Mouse (Mus musculus): ENCODE data around the gene Bspry. TPM values are rescaled to one million over a fixed set of nuclear protein-coding genes. Genes with fewer than 3 reads are reported as not detected.

Bspry gene
- 0.13 TPM in 1 of 2 replicates, not detected in the other for polyA plus RNA-seq (2021; fragmentation: Nextera tagmentation)
- long read RNA-seq, experiment 1: 0 reads
- long read RNA-seq, experiment 2: 0 reads

DNA sequence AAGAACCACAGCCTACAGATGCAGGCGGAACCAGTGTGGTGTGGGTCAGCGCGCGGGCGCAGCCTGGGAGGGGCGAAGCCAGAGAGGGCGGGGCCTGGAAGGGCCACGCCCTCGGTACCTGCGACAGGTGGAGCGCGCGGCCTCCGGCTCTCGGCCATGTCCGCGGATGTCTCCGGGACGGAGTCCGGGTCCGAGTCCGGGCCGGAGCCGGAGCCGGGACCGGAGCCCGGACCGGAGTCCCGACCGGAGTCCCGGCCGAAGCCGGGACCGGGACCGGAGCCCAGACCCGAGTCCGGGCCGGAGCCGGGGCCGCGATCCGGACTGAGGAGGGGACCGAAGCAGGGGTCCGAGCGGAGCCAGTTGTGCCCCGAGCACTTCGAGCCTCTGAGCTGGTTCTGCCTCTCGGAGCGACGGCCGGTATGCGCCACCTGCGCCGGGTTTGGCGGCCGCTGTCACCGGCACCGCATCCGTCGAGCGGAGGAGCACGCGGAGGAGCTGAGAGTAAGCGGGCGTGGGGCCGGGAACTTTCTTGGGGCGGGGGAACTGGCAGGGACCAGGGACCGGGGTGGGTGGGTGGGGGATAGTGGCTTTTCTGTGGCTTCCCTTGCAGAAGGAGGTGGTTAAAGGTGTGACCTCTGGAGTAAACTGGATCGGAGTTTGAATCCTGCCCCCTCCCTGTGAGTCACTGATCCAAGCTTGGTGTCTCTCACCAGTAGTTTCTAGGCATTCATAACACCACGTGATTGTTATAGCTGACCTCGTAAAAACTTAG, at the start of gene Bspry:
Bspry (plus strand) TSS at position 117 of the 772 bp plus-strand sequence.

DNA sequence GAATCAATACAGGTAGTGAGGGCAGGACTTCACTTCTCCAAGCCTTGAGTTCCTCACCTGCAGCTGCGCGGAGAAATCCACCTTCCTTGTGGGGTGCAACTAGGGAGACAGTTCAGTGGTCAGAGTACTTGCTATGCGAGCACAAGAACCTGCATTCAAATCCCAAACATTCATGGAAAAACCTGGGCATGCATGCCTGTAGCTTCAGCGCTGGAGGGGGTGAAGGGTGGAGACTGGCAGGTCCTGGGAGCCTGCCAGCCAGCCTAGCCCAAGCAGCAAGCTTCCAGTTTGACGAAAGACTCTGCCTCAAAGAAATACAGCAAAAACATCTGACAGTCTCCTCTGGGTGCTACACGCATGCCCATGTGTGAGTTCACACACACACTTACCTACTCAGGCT, 44.8 kb upstream of the Bspry start, which contains the start of gene Rnf183:
Rnf183 (minus strand) TSS at position 172 of the 400 bp plus-strand sequence.

DNA sequence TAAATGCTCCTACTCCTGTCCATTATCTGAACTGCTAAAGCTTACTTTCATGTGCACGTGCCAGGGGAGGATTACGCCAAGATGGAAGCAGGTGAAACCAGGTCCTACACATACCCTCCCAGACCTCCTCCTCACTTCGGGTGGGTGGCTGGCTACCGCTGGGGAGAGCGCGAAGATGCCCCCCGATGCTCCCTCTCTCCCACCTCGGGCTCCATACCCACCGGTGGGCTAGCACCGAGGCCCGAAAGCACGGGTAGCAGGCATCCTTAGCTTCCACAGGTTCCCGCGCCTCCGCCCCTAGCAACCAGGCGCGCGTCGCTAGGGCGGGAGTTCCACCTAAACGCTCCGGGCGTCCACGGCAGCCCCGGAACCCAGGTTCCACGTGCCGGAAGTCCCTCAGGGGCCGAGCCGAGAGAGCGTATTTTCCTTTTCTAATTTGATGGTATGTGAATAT, 9.2 kb upstream of the Bspry start, which contains the start of gene Wdr31:
Wdr31 (minus strand) TSS at position 299 of the 454 bp plus-strand sequence.

DNA sequence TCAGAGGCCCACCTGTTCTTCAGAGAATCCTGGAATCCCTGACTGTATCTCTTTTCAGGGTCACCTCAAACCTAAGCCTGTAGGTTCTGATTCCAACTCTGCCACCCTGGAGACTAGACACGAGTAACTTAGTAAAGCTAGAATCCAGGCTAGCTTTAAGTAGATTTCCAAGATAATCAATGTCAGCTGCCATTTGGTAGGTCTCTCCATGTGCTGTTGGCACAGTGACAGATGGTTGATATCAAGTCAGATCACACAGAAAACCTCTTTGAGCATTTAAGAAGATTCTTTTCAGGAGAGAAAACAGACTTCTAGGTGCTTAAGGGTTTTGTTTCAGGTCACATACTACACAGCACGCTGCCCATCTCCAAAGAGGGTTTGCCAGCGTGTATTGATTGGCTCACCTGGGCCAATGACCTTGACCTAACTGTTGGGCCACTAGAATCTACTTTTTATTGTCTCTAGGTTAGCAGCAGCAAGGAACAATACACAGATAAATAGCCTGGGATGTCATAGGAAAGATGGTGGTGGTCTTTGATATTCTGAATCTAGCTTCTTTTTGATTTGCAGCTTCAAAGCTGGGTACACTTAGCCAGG, 23.6 kb downstream of the Bspry start, which contains the start of gene Hdhd3:
Hdhd3 (minus strand) TSS at position 94 of the 597 bp plus-strand sequence.

DNA sequence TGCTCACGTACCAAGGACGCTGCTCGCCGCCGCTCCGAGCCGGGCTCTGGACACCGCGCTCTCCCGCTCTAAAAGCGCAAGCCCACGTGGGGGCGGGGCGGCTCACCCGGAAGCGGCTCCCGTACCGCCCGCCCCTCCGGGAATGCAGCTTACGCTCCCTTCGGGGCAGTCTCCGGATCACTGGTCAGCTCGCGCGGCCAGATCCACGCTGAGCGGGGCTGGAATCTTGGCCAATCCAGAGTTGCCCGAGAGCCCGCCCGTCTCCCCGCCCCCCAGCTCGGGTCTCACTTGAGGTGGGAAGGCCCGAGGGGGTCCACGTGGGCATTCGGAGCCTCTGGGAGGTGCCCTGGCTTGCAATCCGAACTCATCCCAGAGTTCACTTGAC, 40.0 kb downstream of the Bspry start, which contains the start of gene Alad:
Alad (minus strand) TSS at position 70 of the 385 bp plus-strand sequence.

DNA sequence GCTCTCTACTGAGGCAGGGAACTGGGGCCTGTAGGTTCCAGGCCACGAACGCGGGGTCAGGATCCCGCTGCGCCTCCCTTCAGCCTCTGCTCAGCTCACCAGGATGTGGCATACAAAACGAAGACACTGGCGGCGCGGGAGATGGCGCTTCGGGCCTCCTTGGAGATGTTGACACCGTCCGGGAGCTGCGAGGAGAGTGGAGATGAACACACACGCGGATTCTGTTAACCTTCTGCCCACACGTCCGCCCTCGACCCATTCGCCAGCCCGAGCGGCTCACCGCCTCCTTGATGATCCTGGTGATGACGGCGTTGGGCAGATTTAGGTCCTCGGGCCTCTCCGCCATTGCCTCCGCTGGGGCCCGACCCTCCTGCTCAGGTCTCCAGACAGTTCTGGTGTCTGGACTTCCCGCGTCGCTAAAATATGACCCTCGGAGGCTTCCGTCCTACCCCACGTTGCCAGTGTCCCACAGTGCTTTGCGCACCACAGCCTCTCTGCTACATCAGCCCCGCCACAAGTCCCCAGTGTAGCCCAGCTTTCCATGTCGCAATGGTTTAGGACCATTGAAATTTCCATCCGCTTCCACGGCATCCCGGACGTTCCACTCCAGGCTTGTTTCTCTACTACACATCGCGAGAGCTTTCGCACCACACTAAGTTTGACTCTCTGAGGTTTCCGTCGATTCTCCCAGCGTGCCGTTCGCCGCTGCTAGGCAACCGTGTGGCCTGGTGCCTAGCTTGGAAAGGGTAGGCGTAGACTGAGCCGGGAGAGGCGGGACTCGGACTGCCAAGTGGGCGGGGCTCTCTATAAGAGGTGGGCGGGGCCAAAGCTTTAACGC, 45.0 kb downstream of the Bspry start, which contains the start of the genes Pole3 and 4933430I17Rik:
Pole3 (minus strand) TSS at position 418 of the 838 bp plus-strand sequence.
4933430I17Rik (plus strand) TSS at position 719 of the 838 bp plus-strand sequence.

Other genes starting within 250 kb of the Bspry start
- gene Zfp37, start 249.0 kb upstream of the Bspry start, polyA plus RNA-seq (2021; fragmentation: Nextera tagmentation): 13.7 and 14.5 TPM in 2 replicates
- gene Slc31a2, start 217.5 kb upstream of the Bspry start, polyA plus RNA-seq (2021; fragmentation: Nextera tagmentation): 7.0 and 7.4 TPM in 2 replicates
- 11.2 and 12.4 TPM in 2 replicates for gene Fkbp15, start 119.5 kb upstream of the Bspry start, polyA plus RNA-seq (2021; fragmentation: Nextera tagmentation)
- 11.3 and 28.8 TPM in 2 replicates for gene Slc31a1, start 119.3 kb upstream of the Bspry start, polyA plus RNA-seq (2021; fragmentation: Nextera tagmentation)
- gene Cdc26, start 71.4 kb upstream of the Bspry start, polyA plus RNA-seq (2021; fragmentation: Nextera tagmentation): 50.3 and 55.1 TPM in 2 replicates
- 4.0 and 4.3 TPM in 2 replicates for gene Prpf4, start 71.3 kb upstream of the Bspry start, polyA plus RNA-seq (2021; fragmentation: Nextera tagmentation)
- gene Rnf183, start 44.8 kb upstream of the Bspry start, polyA plus RNA-seq (2021; fragmentation: Nextera tagmentation): not detected in 2 replicates
- gene Wdr31, start 9.2 kb upstream of the Bspry start, polyA plus RNA-seq (2021; fragmentation: Nextera tagmentation): 8.8 and 11.0 TPM in 2 replicates
- 15.1 and 18.3 TPM in 2 replicates for gene Hdhd3, start 23.4 kb downstream of the Bspry start, polyA plus RNA-seq (2021; fragmentation: Nextera tagmentation)
- 64.9 and 68.3 TPM in 2 replicates for gene Alad, start 39.9 kb downstream of the Bspry start, polyA plus RNA-seq (2021; fragmentation: Nextera tagmentation)
- 12.0 and 12.7 TPM in 2 replicates for gene Pole3, start 45.0 kb downstream of the Bspry start, polyA plus RNA-seq (2021; fragmentation: Nextera tagmentation)
- 0.13 TPM in 1 of 2 replicates, not detected in the other for gene 4933430I17Rik, start 45.3 kb downstream of the Bspry start, polyA plus RNA-seq (2021; fragmentation: Nextera tagmentation)
- gene Rgs3, start 79.8 kb downstream of the Bspry start, polyA plus RNA-seq (2021; fragmentation: Nextera tagmentation): 15.3 and 15.8 TPM in 2 replicates

Measured in layer of hippocampus, adult 6 months (tissue).